Mouse (Mus musculus) heart, embryonic 16.5 days (tissue): ENCODE measurements around the gene Fgb. TPM values are rescaled to one million over a fixed set of nuclear protein-coding genes. Genes with fewer than 3 reads are reported as not detected.

Experiments used
- ATAC-seq: fragments of 200-750 bp; cut with Nextera tagmentation; replicated peaks from 2 replicates; pipeline ENCODE4 v1.8.0; 2017; ENCODE audit warnings: moderate number of reproducible peaks; ENCODE audit not compliant: insufficient read depth, low FRiP score; ENCODE audit errors: extremely low read depth
- H3K27ac ChIP-seq: fragments of 300-500 bp; sonication (generic); 2 replicates; pipeline ENCODE4 v1.5.1; 2014; ENCODE audit warnings: mild to moderate bottlenecking, low read length, control low read depth, moderate library complexity
- H3K27me3 ChIP-seq: fragments of 300-500 bp; sonication (generic); 2 replicates; pipeline ENCODE4 v1.6.1; 2014; ENCODE audit warnings: low read length, mixed read lengths; ENCODE audit not compliant: control insufficient read depth, insufficient read depth
- H3K36me3 ChIP-seq: fragments of 300-500 bp; sonication (generic); 2 replicates; pipeline ENCODE4 v1.6.1; 2014; ENCODE audit not compliant: control insufficient read depth, insufficient read depth
- H3K4me1 ChIP-seq: fragments of 300-500 bp; sonication (generic); 2 replicates; pipeline ENCODE4 v1.6.1; 2014; ENCODE audit warnings: low read length, mixed read lengths; ENCODE audit not compliant: control insufficient read depth, insufficient read depth
- H3K4me2 ChIP-seq: fragments of 300-500 bp; sonication (generic); 2 replicates; pipeline ENCODE4 v1.6.1; 2014; ENCODE audit warnings: low read depth, mild to moderate bottlenecking, control low read depth, low read length
- H3K4me3 ChIP-seq: fragments of 300-500 bp; sonication (generic); 2 replicates; pipeline ENCODE4 v1.5.1; 2014; ENCODE audit warnings: mild to moderate bottlenecking, control low read depth, low read length
- H3K9ac ChIP-seq: fragments of 300-500 bp; sonication (generic); 2 replicates; pipeline ENCODE4 v1.6.1; 2014; ENCODE audit warnings: low read length, control low read depth
- H3K9me3 ChIP-seq: fragments of 300-500 bp; sonication (generic); replicated peaks from 2 replicates; pipeline ENCODE4 v1.6.1; 2016; ENCODE audit warnings: low read length; ENCODE audit not compliant: control insufficient read depth
- WGBS: fragments of 180-500 bp; shearing (Covaris S2); extraction: QIAGEN DNeasy Blood & Tissue Kit; methylation state at CpG from one replicate; pipeline ENCODE4 v1.1.7; 2014; 5-methylcytosine and 5-hydroxymethylcytosine counted together
- polyA plus RNA-seq: library from polyadenylated mRNA; unstranded; fragments of >200 nt; fragmentation: Nextera tagmentation; extraction: Ambion mirVana; gene quantifications from 2 replicates; pipeline ENCODE4 v1.2.1, GENCODE M21; 2015

Fgb gene
- polyA plus RNA-seq, 1 experiment from 2014 or later, result 0.34 TPM

- Histone ChIP-seq H3K27ac (no peak overlapping the region), H3K27me3 (no peaks in the 10 kb centered on the region), H3K4me1 (no peaks in the 10 kb centered on the region), H3K4me3 (no peak overlapping the region), H3K9ac (no peak overlapping the region), H3K9me3 (no peaks in the 10 kb centered on the region), H3K4me2 (no peak overlapping the region), H3K36me3 (no peaks in the 10 kb centered on the region)
- 88% methylated on average over 8 of the region's 8 CpGs for WGBS
- ATAC-seq, result no peak
These were observed 46.6 kb downstream of the Fgb start for GRCm38 (mm10) chr3:83003068-83003467.

- H3K9me3 ChIP-seq, result no peaks in the 10 kb centered on the region
- H3K4me1 ChIP-seq, result no peaks in the 10 kb centered on the region
- no peak for ATAC-seq
- no peak overlapping the region for H3K9ac ChIP-seq
- no peak overlapping the region for H3K4me3 ChIP-seq
- H3K27ac ChIP-seq, result no peak overlapping the region
- H3K4me2 ChIP-seq, result no peak overlapping the region
- 0% methylated on average over 2 of the region's 2 CpGs for WGBS
- H3K27me3 ChIP-seq, result no peaks in the 10 kb centered on the region
- no peaks in the 10 kb centered on the region for H3K36me3 ChIP-seq
These were observed 47.5 kb downstream of the Fgb start for GRCm38 (mm10) chr3:83002191-83002590.

GRCm38 (mm10) chr3:82999995-83000394, 49.7 kb downstream of the Fgb start:
- Histone ChIP-seq H3K36me3 (no peaks in the 10 kb centered on the region), H3K4me1 (peaks cover 3% of the 10 kb centered on the region; the same call in 1 of the 2 replicates), H3K27ac (no peak overlapping the region), H3K4me2 (no peak overlapping the region), H3K4me3 (no peak overlapping the region), H3K9ac (no peak overlapping the region), H3K27me3 (peaks cover 9% of the 10 kb centered on the region), H3K9me3 (no peaks in the 10 kb centered on the region)
- 78% methylated on average over 9 of the region's 9 CpGs for WGBS
- ATAC-seq, result no peak

- Histone ChIP-seq H3K4me2 (no peak overlapping the region), H3K27ac (no peak overlapping the region), H3K27me3 (peaks cover 10% of the 10 kb centered on the region), H3K9me3 (no peaks in the 10 kb centered on the region), H3K9ac (no peak overlapping the region), H3K36me3 (no peaks in the 10 kb centered on the region), H3K4me1 (peaks cover 4% of the 10 kb centered on the region; the same call in 1 of the 2 replicates), H3K4me3 (no peak overlapping the region)
- peak; percentile 45; the same call in 1 of the 2 replicates for ATAC-seq
- WGBS, result 30% methylated on average over 8 of the region's 8 CpGs
These were observed 50.7 kb downstream of the Fgb start for GRCm38 (mm10) chr3:82998772-82999463.

GRCm38 (mm10) chr3:82996656-82997055, 53.0 kb downstream of the Fgb start:
- no peak for ATAC-seq
- H3K27ac ChIP-seq, result no peak overlapping the region

GRCm38 (mm10) chr3:82995368-82995767, 54.3 kb downstream of the Fgb start:
- ATAC-seq, result no peak; the same call in 1 of the 2 replicates
- WGBS, result 3% methylated on average over 24 of the region's 24 CpGs
- Histone ChIP-seq H3K4me2 (peak overlapping the region; percentile 65), H3K9ac (peak overlapping the region; percentile 47; the same call in 1 of the 2 replicates), H3K36me3 (no peaks in the 10 kb centered on the region), H3K4me1 (peaks cover 4% of the 10 kb centered on the region; the same call in 1 of the 2 replicates), H3K4me3 (peak overlapping the region; percentile 38), H3K9me3 (no peaks in the 10 kb centered on the region), H3K27ac (no peak overlapping the region), H3K27me3 (peaks cover 10% of the 10 kb centered on the region)

More at GRCm38 (mm10) chr3:82996656-82997055, 53.0 kb downstream of the Fgb start:
- WGBS, result 88% methylated on average over 3 of the region's 3 CpGs
- no peaks in the 10 kb centered on the region for H3K9me3 ChIP-seq
- no peak overlapping the region for H3K9ac ChIP-seq
- H3K4me1 ChIP-seq, result peaks cover 4% of the 10 kb centered on the region; the same call in 1 of the 2 replicates
- H3K4me3 ChIP-seq, result no peak overlapping the region
- H3K27me3 ChIP-seq, result peaks cover 10% of the 10 kb centered on the region
- H3K36me3 ChIP-seq, result no peaks in the 10 kb centered on the region
- no peak overlapping the region for H3K4me2 ChIP-seq

GRCm38 (mm10) chr3:82992956-82993355, 56.7 kb downstream of the Fgb start:
- Histone ChIP-seq H3K4me3 (no peak overlapping the region), H3K36me3 (no peaks in the 10 kb centered on the region), H3K4me2 (no peak overlapping the region), H3K27me3 (peaks cover 10% of the 10 kb centered on the region), H3K9me3 (no peaks in the 10 kb centered on the region), H3K27ac (no peak overlapping the region), H3K9ac (no peak overlapping the region), H3K4me1 (peaks cover 4% of the 10 kb centered on the region; the same call in 1 of the 2 replicates)
- WGBS, result 87% methylated on average over 6 of the region's 6 CpGs
- ATAC-seq, result no peak

GRCm38 (mm10) chr3:82991963-82992362, 57.7 kb downstream of the Fgb start:
- Histone ChIP-seq H3K4me2 (no peak overlapping the region), H3K9ac (no peak overlapping the region), H3K9me3 (no peaks in the 10 kb centered on the region), H3K4me3 (no peak overlapping the region), H3K4me1 (peaks cover 4% of the 10 kb centered on the region; the same call in 1 of the 2 replicates), H3K27me3 (peaks cover 10% of the 10 kb centered on the region), H3K36me3 (no peaks in the 10 kb centered on the region), H3K27ac (no peak overlapping the region)
- no peak for ATAC-seq
- WGBS, result 74% methylated on average over 12 of the region's 12 CpGs
